Mouse (Mus musculus) CH12F3 (cell line): ENCODE data around the gene Skida1.

ENCODE experiments used
- in situ Hi-C: fragments of 300-500 bp; cut with MboI; formaldehyde crosslinking; loops from 2 replicates; pipeline ENCODE4 v1.14.3; 2020; ENCODE audit warnings: low sequenced_read_pairs

Gene Skida1

DNA sequence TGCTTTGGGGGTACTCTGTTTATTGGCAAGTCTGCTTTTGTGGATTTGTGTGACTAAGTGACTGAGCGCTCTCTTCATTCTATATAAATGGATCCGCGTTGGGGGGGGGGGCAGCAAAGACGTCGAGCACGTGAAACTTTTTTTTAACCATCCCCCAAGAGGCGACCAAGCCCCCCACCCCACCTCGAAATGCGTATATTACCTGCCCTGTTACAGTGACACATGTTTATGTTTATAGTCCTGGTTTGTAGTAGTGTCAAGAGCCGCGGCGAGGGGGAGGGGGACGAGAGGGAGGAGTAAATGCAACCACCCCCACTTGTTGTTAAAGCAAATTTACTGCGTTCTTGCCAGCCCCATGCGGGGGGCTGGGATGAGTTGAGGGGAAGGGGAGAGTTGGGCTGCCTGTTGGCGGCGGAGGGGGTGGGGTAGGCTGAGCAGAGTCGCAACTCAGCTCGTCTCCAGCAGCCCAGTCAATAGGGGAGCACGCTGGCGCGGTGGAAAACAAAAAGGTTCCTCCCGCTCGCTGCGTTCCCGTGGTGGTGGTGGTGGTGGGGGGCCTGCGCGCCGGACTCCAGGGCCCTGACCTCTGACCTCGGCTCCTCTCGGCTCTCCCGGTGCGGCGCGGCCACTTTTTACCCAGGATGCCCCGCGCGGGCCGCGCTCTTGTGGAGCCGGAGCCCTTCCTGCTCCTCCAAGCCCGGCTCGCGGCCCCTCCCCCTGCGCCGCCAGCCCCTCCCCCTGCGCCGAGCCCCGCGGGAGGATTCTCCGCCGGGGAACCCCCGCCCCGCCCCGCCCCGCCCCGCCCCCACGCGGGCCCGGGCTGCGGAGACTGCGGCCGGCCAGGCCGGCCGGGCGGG, 7.3 kb upstream of the Skida1 start:
- in situ Hi-C loops = no loop called here

DNA sequence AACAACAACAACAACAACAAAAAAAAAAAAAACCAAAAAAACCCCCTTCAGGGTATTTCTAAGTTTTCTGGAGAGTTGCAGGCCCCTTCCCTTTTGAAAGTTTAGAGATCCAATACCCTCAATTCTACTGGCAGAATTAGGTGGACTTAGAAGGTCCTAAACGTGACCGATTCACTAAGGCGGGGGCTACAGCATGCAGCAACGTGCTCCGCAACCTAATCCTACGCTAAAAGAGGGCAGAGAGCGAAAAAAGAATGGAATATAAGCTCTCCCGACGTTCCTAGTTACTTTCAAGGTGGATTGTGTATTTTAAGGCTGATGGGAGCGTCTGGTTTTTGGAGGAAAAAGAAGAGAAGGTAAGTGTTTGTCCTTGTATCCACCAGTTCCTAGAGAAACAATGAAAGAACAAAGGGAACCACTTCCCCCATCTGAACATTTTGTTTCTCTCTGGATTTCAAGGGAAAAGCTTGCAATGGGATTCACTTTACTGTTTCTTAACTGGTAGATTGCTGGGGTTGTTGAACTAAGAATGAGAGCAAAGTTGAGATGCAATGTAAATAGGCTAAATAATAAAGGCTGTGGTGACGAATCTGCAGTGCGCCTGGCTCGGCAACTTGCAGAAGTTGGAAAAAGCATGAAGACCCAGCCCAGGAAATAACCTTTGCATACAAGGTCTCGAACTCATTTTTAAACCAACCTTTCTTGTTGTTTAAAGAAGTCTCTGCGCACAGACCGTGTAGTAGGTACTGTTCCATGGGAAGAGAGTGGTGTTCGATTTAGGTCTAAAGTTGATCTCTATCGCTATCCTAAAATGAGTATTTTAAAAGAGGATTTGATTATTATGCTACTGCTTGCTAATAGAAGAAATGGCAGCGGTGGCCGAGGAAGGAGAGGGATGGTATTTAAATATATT, 6.4 kb upstream of the Skida1 start, which contains the start of gene Mllt10:
TSS of gene Mllt10 (plus strand) at position 222 of the 913 bp plus-strand sequence.
- in situ Hi-C loops = no loop called here

DNA sequence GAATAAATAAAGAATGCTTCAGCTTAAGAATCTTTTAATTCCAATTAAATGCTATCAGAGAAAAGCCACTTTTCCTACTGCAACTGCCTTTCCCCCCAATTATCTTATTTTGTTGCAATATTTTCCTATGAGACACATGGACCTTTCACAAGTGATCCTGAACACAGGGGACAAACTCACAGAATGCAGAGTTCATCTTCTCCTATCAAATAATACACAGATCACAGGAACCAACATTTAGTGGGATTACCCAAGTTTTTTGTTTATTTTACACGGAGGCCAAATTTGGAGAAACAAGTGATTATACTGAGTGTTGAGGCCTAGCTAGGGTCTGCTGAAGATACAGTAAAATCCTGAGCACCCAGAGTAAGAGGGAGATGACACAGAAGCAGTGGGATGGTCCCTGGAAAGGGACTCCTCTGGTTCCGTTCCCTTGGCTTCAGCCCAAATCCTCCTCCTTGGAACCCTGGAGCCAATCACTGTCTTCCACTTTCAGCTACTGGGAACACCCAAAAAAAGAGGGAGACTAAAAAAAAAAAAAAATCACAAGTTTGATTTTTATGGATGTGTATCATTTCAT, 5.2 kb upstream of the Skida1 start:
- in situ Hi-C loops = no loop called here

DNA sequence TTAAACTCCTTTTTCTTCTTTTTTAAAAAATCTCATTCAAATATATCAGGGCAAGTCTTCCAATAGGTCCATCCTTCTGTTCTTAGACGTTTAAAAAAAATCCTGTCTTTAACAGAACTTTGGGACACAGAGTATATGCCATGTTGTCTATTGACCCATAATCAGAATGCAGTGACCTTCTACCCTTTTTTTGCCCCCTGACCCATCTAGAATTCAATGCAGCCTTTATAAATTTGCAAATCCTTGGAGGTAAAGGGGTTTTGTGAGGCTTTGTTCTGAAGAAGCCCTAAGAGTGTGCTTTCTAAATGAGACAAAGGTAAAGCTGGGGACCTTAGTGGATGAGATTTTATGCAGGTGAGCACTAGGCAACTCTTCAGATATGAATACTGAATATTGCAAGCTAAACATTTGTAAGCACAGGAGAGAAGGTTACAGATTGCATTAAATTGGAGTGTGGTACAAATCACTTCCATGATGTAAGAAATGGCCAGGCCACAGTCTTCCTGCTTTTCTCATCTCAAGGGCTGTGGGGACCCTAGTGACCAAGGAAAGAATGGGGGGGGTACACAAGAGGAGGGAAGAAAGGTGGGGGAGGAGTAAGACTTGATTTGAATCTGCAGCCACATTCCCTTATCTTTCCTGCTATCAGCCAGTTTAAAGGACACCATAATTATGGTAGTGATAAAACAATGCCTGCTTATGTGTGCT, 4.5 kb upstream of the Skida1 start:
- in situ Hi-C loops = no loop called here

DNA sequence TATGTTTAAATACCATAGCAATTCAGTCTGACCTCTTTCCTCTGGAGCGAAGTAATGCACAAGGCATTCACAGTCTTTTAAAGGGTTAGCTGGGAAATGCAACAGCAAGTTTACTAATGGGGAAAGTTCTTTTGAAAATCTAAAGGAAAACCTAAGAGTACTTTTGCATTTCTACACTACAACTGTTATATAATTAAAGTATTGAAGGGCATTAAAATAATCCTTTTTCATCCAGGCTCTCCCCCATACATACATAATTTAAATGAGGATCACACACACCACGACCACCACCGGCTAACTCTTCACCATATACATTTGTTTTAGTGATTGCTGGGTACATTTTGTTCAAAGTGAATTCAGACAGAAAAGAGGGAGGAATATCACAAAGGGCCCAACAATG, 3.7 kb upstream of the Skida1 start:
- in situ Hi-C loops = no loop called here

DNA sequence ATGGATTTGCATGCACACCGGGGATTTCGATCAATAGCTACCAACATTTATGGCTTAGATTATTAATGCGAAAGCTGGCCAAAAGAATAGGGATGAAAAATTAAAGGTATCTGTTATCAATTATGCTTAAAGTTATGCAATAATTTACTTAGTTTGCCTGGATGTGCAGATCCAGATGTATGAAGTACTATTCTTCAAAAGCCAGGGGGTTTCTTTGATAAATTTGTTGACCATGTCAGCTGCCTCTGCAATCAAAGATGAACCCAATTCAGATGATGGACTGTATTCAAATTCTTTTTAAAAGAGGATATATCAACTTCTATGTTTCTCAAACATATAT, 3.0 kb upstream of the Skida1 start:
- in situ Hi-C loops = no loop called here

DNA sequence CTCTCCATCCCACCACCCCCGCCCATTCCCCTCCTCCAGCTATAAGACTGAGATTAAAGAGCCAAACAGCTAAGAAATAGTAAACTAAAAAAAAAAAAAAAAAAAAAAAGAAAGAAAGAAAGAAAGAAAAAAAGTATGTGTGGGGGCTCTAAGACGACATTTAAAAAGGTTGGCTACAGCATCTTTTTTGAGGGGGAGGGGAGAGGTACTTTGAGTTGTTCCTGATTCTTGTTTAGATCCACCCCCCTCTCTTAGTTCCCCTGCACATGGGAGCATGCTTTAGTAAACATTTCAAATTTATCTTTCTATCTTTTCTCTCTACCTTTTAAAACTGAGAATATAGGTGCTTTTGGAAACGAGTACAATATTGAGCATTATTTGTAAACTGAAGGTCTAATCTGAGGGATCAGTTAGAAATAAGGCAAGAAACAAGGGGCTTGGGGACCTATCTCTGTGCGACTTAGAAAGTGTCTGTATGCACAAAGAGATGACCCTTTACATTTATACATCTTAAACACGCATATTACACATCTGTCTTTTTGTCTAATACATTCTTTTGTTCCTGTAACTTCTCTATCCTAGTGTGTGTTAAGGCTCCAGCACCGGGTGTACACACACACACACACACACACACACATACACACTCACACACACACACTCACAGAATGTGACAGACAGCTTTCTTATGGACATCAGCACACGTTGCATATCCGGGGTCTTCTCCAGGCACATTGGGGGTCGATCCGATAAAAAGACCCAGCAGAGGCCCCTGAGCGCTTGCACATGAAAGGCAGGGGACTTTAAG, 2.4 kb upstream of the Skida1 start:
- in situ Hi-C loops = no loop called here

DNA sequence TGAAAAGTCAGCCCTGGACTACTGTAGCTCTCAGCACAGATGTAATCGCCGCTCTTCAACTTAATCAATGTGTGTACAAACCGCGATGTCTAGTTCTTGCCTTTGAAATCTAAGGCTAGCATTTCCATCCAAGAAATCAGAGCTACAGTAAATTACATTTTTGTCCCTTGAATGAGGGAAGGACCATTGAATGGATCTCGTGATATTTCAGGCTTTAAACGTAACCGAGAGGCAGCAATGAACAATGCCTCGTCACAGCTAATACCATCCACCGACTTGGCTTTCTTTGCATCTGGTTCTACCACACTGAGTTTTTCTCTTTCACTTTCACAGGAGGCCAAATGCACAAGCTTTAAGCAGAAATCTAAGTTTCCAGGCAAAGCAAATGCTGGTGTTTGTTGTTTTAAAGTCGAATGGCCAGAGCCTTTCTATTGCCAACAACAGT, 1.7 kb upstream of the Skida1 start:
- in situ Hi-C loops = no loop called here

DNA sequence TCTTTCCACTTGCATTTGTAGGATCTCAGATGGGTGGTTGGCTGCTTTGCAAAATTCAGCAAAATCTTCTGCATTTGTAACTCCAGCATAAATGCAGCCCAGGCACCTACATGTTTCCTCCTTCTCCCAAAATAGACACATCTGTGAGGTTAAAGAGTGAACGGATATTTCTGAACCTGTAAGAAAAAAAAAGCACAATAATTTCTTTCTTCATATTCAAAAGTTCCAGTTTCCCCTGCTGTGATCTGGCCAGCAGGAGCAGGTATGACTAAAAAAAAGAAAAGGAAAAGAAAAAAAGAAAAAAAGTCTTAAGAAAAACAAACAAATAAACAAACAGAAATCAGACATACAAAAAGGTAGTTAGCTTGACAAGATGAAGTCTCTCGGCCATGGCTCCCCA, 1.2 kb upstream of the Skida1 start:
- in situ Hi-C loops = no loop called here

DNA sequence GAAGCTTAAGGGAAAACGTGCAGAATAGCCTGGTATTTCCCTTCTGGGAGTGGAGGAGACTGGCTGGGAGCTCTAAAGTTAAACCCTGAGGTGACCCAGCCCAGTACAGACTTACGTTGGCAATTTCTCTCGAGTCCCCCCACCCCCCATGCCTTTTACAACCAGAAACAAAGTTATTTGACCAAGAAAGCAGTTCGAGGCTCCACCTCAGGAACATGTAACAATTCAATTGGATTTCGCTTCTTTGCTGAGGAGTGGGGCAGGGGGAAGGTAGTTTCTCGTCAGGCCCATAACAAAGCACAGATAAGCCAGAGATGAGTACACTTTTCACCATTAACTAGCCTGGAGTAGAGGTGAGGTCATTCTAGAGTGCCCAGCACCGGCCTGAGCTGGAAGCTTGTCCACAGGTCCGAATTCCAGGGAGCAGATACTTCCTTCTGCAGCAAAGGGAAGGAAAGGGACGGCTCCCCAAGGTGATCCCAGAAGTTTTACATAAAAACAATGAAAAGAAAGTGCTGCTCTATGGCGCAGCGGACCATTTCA, 499 bp upstream of the Skida1 start:
- in situ Hi-C loops = no loop called here

DNA sequence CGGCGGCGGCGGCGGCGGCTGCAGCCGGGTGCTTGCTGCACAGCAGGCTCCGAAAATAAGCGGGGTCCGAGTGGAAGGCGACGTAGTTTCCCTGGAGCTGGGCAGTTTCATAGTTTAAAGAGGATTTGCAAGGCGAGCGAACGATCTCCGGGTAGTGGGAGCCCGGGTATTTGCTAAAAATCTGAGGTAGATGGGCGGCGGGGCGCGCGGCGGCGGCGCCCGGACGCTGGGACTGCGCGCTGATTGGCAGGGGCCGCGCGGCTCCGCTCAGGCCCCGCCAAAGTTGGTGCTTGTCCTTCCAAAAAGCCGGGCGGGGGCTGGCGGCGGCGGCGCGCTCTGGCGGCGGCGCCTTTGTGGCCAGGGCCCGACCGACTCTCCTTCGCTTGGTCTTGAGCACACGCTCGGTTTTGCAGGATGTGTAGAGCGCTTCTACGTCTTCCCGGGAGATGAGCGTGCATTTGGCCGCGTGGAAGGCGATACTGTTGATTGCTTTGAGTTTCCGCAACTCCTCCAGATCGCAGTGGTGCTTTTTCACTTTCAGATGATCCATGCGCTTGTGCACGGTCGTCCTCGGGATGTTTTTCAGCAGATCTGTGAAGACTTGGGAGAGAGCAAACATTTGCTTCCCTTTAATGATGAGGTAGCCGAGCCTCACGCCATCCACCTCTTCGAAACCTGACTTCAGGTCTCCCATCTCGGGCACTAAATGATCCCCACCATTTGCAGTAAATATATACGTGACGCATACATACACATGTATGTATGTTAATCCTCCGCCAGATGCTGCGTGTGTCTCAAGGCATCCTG, 1.0 kb downstream of the Skida1 start:
- in situ Hi-C loops = no loop called here

DNA sequence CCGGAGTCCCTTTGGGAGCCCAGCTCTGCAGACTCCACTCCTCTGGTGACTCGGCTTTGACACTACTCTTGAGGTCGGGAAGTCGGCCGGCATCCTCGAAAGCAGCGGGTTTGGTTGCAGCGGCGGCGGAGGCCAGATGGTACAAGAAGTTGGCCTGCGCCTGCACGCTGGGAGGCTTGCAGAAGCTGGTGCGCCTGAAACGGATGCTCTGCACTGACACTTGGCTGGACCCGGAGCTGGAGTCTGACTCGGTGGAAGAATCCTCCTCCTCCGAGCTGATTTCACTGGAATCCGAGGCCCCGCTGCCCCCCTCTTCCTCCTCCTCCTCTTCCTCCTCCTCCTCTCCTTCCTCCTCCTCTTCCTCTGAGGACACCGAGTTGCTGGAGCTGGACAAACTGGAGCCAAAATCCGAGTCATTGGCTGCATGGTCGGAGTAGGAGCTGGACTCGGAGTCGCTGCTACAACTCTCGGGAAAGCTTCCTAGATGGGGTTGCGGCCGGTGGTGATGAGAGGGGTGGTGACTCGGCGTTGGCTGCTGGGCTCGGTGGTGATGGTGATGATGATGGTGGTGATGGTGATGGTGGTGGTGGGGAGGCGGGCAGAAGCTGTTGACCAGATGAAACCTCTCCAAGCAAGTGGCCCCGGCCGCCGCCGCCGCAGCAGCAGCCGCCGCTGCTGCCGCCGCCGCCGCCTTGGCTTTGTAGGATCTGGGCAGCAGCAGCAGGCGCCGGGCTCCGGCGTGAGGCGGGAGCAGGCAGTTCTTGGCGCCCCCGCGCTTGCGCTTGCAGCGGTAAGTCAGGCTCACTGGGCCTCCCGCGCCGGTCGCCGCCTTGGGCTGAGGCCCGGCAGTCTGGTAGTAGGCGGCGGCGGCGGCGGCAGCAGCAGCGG, 1.8 kb downstream of the Skida1 start:
- in situ Hi-C loops = no loop called here

DNA sequence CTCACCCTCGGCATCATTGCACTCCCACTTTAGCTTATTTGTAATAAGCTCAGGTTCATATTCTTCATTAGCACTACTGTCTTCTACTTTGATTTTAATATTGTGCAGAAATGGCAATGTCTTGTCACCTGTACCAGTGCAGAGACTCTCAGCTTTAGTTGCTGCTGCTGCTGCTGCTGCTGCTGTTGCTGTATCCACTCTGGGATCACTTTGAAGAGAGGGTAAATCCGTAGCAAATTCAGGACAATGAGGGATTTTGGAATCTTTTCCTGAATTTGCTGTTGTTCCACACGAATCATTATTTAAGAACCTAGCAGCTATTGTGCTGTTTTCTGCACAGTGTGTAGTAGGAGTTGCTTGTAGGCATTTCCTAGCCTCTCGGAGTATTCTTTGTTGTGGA, 2.7 kb downstream of the Skida1 start:
- in situ Hi-C loops = no loop called here

DNA sequence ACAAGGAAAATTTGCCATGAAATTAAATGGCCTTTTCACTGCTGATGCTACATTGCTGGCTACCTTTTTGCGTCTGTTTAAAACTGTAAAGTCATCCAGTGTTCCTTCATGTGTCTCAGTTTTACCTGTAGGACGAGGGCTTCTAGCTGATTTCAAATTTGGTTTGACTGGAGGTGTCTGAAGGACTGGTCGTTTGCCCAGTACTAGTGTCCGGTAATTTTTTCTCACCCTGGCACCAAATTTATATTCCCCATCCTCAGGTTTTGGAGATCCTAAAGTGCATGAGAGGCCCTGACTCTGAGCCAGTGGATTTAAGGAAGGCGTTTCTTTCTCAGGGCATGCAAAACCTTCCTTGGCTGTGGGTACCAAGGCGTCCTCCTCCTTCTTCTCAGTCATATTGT, 3.1 kb downstream of the Skida1 start:
- in situ Hi-C loops = no loop called here

DNA sequence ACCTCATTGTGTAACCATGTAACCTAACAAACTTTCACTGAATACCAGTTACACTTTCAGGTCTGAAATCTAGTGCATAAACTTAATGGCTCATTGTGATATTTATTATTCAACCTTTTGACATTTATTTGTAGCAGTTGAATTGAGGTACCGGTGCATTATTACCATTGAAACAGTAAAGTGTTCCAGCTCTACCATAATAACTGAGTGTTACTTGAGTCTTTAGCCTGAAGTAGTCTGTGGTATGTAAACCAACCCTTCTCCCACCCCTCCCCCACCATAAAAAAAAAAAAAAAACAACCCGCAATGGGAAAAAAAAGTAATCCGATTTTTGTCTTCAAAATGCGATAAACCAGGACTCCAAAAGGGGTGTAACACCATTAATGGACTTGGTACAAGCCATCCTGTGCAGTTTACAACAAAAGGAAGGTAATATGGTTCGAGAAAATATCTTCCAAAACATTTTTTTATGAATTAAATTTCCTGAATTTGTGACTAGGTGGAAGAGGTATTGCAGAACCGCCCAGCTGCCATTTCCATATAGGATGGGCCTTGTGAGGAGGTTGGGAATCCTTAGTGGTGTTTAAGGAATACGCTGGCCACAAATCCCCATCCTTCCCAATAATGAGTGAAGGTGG, 3.6 kb downstream of the Skida1 start:
- in situ Hi-C loops = no loop called here

DNA sequence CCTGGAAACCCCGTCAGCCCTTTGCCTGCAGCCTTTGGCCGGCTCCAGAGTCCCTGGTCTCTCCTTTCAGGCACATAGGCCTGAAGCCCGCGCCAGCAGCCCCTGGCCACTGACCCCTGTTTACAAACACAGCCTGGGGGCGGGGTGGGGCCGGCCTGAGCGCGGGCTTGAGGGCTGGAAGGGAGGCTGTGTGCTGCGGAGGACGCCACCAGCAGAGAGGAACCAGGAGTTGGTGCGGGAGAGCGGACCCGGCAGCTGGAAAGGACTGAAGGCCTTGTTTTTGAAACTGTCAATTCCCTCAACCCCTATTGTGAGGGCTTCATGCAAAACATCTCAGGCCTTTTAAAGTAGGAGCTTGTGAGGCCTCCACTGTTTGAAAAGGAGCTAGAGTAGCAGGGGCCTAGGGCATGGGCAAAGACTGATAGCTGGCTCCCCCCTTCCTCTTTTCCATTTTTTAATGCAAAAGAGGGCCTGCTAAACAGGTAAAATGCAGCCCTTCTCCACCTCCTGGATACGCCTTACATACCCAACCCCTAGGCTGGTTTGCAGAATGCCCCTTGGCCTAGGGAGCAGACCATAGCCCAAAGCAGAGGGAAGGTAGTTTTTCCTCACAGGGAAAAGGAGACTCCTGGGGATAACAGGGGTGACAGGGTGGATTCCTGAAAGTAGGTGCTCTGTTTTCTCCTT, 7.5 kb downstream of the Skida1 start:
- in situ Hi-C loops = no loop called here
